21 mouse cellular contexts compared by ENCODE assay signal in genomic region chr13:71461552-71461951, GRCm38 (mm10).
DNase-seq lines count a peak whose midpoint lies in the region; ATAC-seq and TF ChIP-seq lines count a peak whose summit lies in the region.
"Had no signal": no experiment of that assay in that cellular context is flagged by ENCODE, and none has a peak within 500 bp of the region (broad histone marks: within the 10 kb centered on the region; RNA-seq: fewer than 3 reads in every experiment).

No protein-coding gene starts in this region.

- H3K9me3 ChIP-seq in forebrain, embryonic 11.5 days (ENCODE audit: control insufficient read depth, low read length), result no peaks in the 10 kb centered on the region
- H3K9me3 ChIP-seq in forebrain, embryonic 12.5 days, result no peaks in the 10 kb centered on the region
- H3K9me3 ChIP-seq: embryonic facial prominence, embryonic 12.5 days; heart, embryonic 13.5 days; hindbrain, embryonic 15.5 days had no signal

- TF ChIP-seq CTCF in kidney, adult 2 months (conservative IDR thresholded peaks at IDR 0.05; ENCODE audit: insufficient read depth, insufficient read length, low read depth, low read length), result no peak

- H3K27ac ChIP-seq in forebrain, embryonic 11.5 days (ENCODE audit: low read depth, low read length), result no peak overlapping the region
- H3K27ac ChIP-seq in forebrain, embryonic 12.5 days, result no peak overlapping the region
- no peak overlapping the region for H3K27ac ChIP-seq in kidney, adult 2 months (ENCODE audit: insufficient read depth, low read depth, low read length)
- H3K27ac ChIP-seq: embryonic facial prominence, embryonic 12.5 days; heart, embryonic 13.5 days; hindbrain, embryonic 15.5 days had no signal

- peaks cover 7% of the 10 kb centered on the region; the same call in 1 of the 2 replicates for H3K4me1 ChIP-seq in forebrain, embryonic 11.5 days (replicated peaks; ENCODE audit: control insufficient read depth, insufficient read depth, low read length)
- peaks cover 9% of the 10 kb centered on the region for H3K4me1 ChIP-seq in forebrain, embryonic 12.5 days
- H3K4me1 ChIP-seq in kidney, adult 2 months (ENCODE audit: control insufficient read depth, insufficient read depth, low read length), result peaks cover 3% of the 10 kb centered on the region; the same call in 1 of the 2 replicates

- TF ChIP-seq POLR2A in kidney, adult 2 months (IDR thresholded peaks at IDR 0.05; ENCODE audit: low read depth, low read length), result no peak

- no peak overlapping the region for H3K4me2 ChIP-seq in forebrain, embryonic 11.5 days (ENCODE audit: low read depth, low read length, severe bottlenecking)
- H3K4me2 ChIP-seq in forebrain, embryonic 12.5 days, result no peak overlapping the region
- H3K4me2 ChIP-seq: embryonic facial prominence, embryonic 12.5 days; heart, embryonic 13.5 days; hindbrain, embryonic 15.5 days had no signal

- H3K27me3 ChIP-seq in forebrain, embryonic 11.5 days (ENCODE audit: control insufficient read depth, insufficient read depth, low read length), result peaks cover 12% of the 10 kb centered on the region; the same call in 1 of the 2 replicates
- peaks cover 71% of the 10 kb centered on the region for H3K27me3 ChIP-seq in forebrain, embryonic 12.5 days
- no peaks in the 10 kb centered on the region for H3K27me3 ChIP-seq in kidney, adult 2 months (replicated peaks; ENCODE audit: control insufficient read depth, insufficient read depth, low read length)
- H3K27me3 ChIP-seq: hindbrain, embryonic 15.5 days had no signal

- DNase-seq in forebrain, embryonic 11.5 days (ENCODE audit: low spot score), result peak; percentile 17
- DNase-seq in layer of hippocampus, adult 18-20 months (ENCODE audit: low spot score in 2 of 2), result peak; percentile 15 to 22
- no peak for DNase-seq in layer of hippocampus, postnatal 36 days
- peak; percentile 4 for DNase-seq in right cerebral cortex, postnatal 25 days
- no peak for DNase-seq in right cerebral cortex, postnatal 36 days (ENCODE audit: low spot score in 2 of 2)
- no peak for DNase-seq in kidney, adult 2 months
- DNase-seq: adrenal gland, adult 8-10 months; adrenal gland, postnatal 36 days; B cell, adult 2 months; cerebellum, adult 11-12 months; cerebellum, adult 9-10 months; cerebellum, postnatal 25 days; gastrocnemius, postnatal 10 days; heart, postnatal 36 days had no signal

- WGBS in forebrain, embryonic 11.5 days, result 80% methylated on average over 3 of the region's 3 CpGs
- 75% methylated on average over 3 of the region's 3 CpGs for WGBS in forebrain, embryonic 12.5 days
- 38% methylated on average over 3 of the region's 3 CpGs for WGBS in kidney, adult 2 months

- H3K9ac ChIP-seq in forebrain, embryonic 11.5 days (ENCODE audit: low read length), result no peak overlapping the region
- no peak overlapping the region for H3K9ac ChIP-seq in forebrain, embryonic 12.5 days
- H3K9ac ChIP-seq: embryonic facial prominence, embryonic 12.5 days; heart, embryonic 13.5 days; hindbrain, embryonic 15.5 days had no signal

- no peaks in the 10 kb centered on the region for H3K36me3 ChIP-seq in forebrain, embryonic 11.5 days (ENCODE audit: control insufficient read depth, insufficient read depth, low read length)
- H3K36me3 ChIP-seq in forebrain, embryonic 12.5 days (replicated peaks), result no peaks in the 10 kb centered on the region
- no peaks in the 10 kb centered on the region for H3K36me3 ChIP-seq in kidney, adult 2 months (ENCODE audit: control insufficient read depth, insufficient read depth, low read length)
- H3K36me3 ChIP-seq: embryonic facial prominence, embryonic 12.5 days; G1E; heart, embryonic 13.5 days; hindbrain, embryonic 15.5 days had no signal

- no peak overlapping the region for H3K4me3 ChIP-seq in forebrain, embryonic 11.5 days (ENCODE audit: low read depth, low read length)
- H3K4me3 ChIP-seq in forebrain, embryonic 12.5 days (replicated peaks), result no peak overlapping the region
- H3K4me3 ChIP-seq in kidney, adult 2 months (ENCODE audit: insufficient read depth, low read depth, low read length), result no peak overlapping the region
- H3K4me3 ChIP-seq: embryonic facial prominence, embryonic 12.5 days; heart, embryonic 13.5 days; hindbrain, embryonic 15.5 days had no signal

- no peak for ATAC-seq in forebrain, embryonic 11.5 days (replicated peaks; ENCODE audit: low FRiP score)
- ATAC-seq in forebrain, embryonic 12.5 days (ENCODE audit: low FRiP score), result no peak
- ATAC-seq: CD4-positive, CD25-positive, alpha-beta regulatory T cell, adult 4 months; forebrain, embryonic 14.5 days had no signal

Comparison
In these comparisons a context has a peak if more than half of its experiments do, and no peak if none do; other contexts are left out.
1. DNase-seq: peak in forebrain, embryonic 11.5 days (single experiment), layer of hippocampus, adult 18-20 months (2 of 2) and right cerebral cortex, postnatal 25 days (single experiment); none in layer of hippocampus, postnatal 36 days (0 of 2), right cerebral cortex, postnatal 36 days (0 of 2) and kidney, adult 2 months (single experiment).